Mouse (Mus musculus): Measurements from ENCODE around the gene Olfr211. TPM values are rescaled to one million over a fixed set of nuclear protein-coding genes. Genes with fewer than 3 reads are reported as not detected.

The Olfr211 gene
- polyA plus RNA-seq (2012; rRNA removed; ENCODE audit: low replicate concordance): not detected in 2 replicates

DNA sequence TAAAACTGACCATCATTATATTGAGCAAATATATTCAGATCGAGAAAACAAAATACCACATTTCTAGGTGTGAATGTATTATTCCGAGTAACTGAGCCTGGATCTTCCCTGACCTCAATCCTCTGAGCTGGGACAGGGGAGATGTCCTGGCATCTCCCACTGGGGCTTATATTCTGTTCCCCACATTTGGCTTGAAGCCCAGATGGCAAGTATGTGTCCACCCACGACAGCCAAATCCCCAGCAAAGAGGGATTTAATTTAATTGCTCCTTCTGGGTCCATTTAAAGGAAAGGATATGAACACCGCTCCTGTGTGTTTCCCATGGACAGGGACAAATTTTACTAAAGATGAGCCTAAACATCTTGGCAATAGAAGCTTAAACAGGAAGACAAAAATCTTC, at the start of gene Olfr211:
TSS of gene Olfr211 (plus strand) at position 301 of the 400 bp plus-strand sequence.

GRCm38 (mm10) chr6:116460544-116461283, 28.2 kb upstream of the Olfr211 start, which contains the start of gene Alox5:
Alox5 (minus strand) TSS chr6:116461178.

GRCm38 (mm10) chr6:116506302-116507003, 17.6 kb downstream of the Olfr211 start, which contains the start of gene Olfr212:
Olfr212 (plus strand) TSS chr6:116506516.

DNA sequence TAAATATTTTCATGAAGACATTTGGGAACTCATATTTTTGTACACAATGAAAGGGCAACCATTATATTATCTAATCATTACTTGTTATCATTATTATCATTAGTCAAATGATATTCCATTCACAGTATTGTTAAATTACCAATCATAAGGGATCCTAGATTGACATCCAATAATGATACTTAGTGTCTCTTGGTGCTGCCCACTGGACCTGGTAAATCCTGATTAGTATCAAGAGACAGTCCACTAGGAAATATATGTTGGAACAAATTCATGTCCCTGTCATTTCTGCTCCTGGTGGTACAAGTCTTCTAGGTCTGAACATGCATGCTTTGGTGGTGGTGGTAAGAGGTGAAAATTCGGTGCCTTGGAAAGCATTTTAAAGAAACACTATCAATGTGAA, 49.3 kb downstream of the Olfr211 start, which contains the start of gene Olfr213:
TSS of gene Olfr213 (plus strand) at position 301 of the 400 bp plus-strand sequence.

Other genes starting within 250 kb of the Olfr211 start
- gene Zfand4, start 224.9 kb upstream of the Olfr211 start, polyA plus RNA-seq (2012; rRNA removed; ENCODE audit: low replicate concordance): 0.27 and 0.96 TPM in 2 replicates
- 52.3 and 78.7 TPM in 2 replicates for gene March8, start 151.1 kb upstream of the Olfr211 start, polyA plus RNA-seq (2012; rRNA removed; ENCODE audit: low replicate concordance)
- gene Alox5, start 27.9 kb upstream of the Olfr211 start, polyA plus RNA-seq (2012; rRNA removed; ENCODE audit: low replicate concordance): 5.1 and 7.0 TPM in 2 replicates
- gene Olfr212, start 17.4 kb downstream of the Olfr211 start, polyA plus RNA-seq (2012; rRNA removed; ENCODE audit: low replicate concordance): not detected in 2 replicates
- not detected in 2 replicates for gene Olfr213, start 49.4 kb downstream of the Olfr211 start, polyA plus RNA-seq (2012; rRNA removed; ENCODE audit: low replicate concordance)
- 0.13 and 0.22 TPM in 2 replicates for gene Gm5580, start 62.0 kb downstream of the Olfr211 start, polyA plus RNA-seq (2012; rRNA removed; ENCODE audit: low replicate concordance)
- gene Olfr214, start 65.1 kb downstream of the Olfr211 start, polyA plus RNA-seq (2012; rRNA removed; ENCODE audit: low replicate concordance): not detected in 2 replicates
- gene Olfr215, start 95.1 kb downstream of the Olfr211 start, polyA plus RNA-seq (2012; rRNA removed; ENCODE audit: low replicate concordance): not detected in 2 replicates
- 12.4 and 21.8 TPM in 2 replicates for gene Zfp422, start 139.9 kb downstream of the Olfr211 start, polyA plus RNA-seq (2012; rRNA removed; ENCODE audit: low replicate concordance)
- 28.9 and 168 TPM in 2 replicates for gene Depp1, start 161.5 kb downstream of the Olfr211 start, polyA plus RNA-seq (2012; rRNA removed; ENCODE audit: low replicate concordance)
- gene Rassf4, start 184.9 kb downstream of the Olfr211 start, polyA plus RNA-seq (2012; rRNA removed; ENCODE audit: low replicate concordance): 18.5 and 21.1 TPM in 2 replicates
- 0.01 and 0.05 TPM in 2 replicates for gene Tmem72, start 227.8 kb downstream of the Olfr211 start, polyA plus RNA-seq (2012; rRNA removed; ENCODE audit: low replicate concordance)

All from subcutaneous adipose tissue, adult 2 months (tissue).